Mouse (Mus musculus) CH12.LX (cell line): ENCODE results near the gene Iqgap1.

Experiments used
- BHLHE40 ChIP-seq: IDR thresholded peaks from 2 replicates; pipeline ENCODE4 v1.6.1; 2011; ENCODE audit warnings: mild to moderate bottlenecking, low read depth, low read length, improper control_type of control experiment
- CTCF ChIP-seq, 2 experiments: IDR thresholded peaks in 1 of 2; conservative IDR thresholded peaks in 1 of 2; 2 replicates each; pipeline ENCODE4 v1.5.1; 2011 to 2012; ENCODE audit warnings: low read depth in 2 of 2, low read length in 2 of 2, improper control_type of control experiment in 1 of 2, inconsistent platforms in 1 of 2, mild to moderate bottlenecking in 1 of 2, moderate library complexity in 1 of 2
- ETS1 ChIP-seq: conservative IDR thresholded peaks from 2 replicates; pipeline ENCODE4 v1.6.1; 2012; ENCODE audit warnings: low read depth, mild to moderate bottlenecking, inconsistent platforms, low read length, improper control_type of control experiment, moderate library complexity
- MAFK ChIP-seq: IDR thresholded peaks from 2 replicates; pipeline ENCODE4 v1.6.1; 2011; ENCODE audit warnings: low read length, improper control_type of control experiment; ENCODE audit not compliant: insufficient replicate concordance
- MAX ChIP-seq: IDR thresholded peaks from 2 replicates; pipeline ENCODE4 v1.6.1; 2011; ENCODE audit warnings: low read length, improper control_type of control experiment
- MYC ChIP-seq: IDR thresholded peaks from 2 replicates; pipeline ENCODE4 v1.6.1; 2011; ENCODE audit warnings: low read depth, mild to moderate bottlenecking, improper control_type of control experiment, low read length
- POLR2A ChIP-seq: IDR thresholded peaks from 2 replicates; pipeline ENCODE4 v1.6.1; 2011; ENCODE audit warnings: low read depth, mild to moderate bottlenecking, improper control_type of control experiment, low read length
- POLR2AphosphoS2 ChIP-seq: IDR thresholded peaks from 2 replicates; pipeline ENCODE4 v1.6.1; 2011; ENCODE audit warnings: low read depth, low read length, improper control_type of control experiment
- SIN3A ChIP-seq: IDR thresholded peaks from 2 replicates; pipeline ENCODE4 v1.6.1; 2012; ENCODE audit warnings: low read length, improper control_type of control experiment, inconsistent platforms
- UBTF ChIP-seq: IDR thresholded peaks from 2 replicates; pipeline ENCODE4 v1.6.1; 2012; ENCODE audit warnings: low read depth, mild to moderate bottlenecking, inconsistent platforms, low read length, improper control_type of control experiment, moderate library complexity
- USF1 ChIP-seq: IDR thresholded peaks from 2 replicates; pipeline ENCODE4 v1.6.1; 2014; ENCODE audit warnings: low read depth, mild to moderate bottlenecking, inconsistent platforms, low read length, improper control_type of control experiment
- ZKSCAN1 ChIP-seq: IDR thresholded peaks from 2 replicates; pipeline ENCODE4 v1.6.1; 2012; ENCODE audit warnings: low read depth, inconsistent platforms, low read length, improper control_type of control experiment, borderline replicate concordance
- ZNF384 ChIP-seq: IDR thresholded peaks from 2 replicates; pipeline ENCODE4 v1.6.1; 2012; ENCODE audit warnings: low read depth, low read length, improper control_type of control experiment, inconsistent platforms

DNA sequence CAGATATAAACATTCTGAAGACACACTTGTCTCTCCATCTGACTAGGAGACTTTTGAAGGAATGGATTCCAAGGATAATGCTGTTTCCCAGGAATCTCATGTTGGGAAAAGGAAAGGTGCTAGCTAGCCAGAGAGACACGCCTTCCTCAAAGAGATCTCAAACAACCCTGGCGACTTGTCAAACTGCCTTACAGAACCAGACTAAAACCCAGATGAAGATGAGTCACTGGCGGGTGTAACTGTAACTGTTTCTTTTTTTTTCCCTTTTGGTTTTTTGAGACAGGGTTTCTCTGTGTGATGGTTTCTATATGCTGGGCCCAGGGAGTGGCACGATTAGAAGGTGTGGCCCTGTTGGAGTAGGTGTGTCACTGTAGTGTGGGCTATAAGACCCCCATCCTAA is 15.2 kb upstream of the Iqgap1 start:
- no peak for TF ChIP-seq SIN3A
- TF ChIP-seq CTCF (conservative IDR thresholded peaks at IDR 0.05 in 1 of 2, IDR thresholded peaks at IDR 0.05 in 1 of 2; ENCODE audit: low read depth in 2 of 2, low read length in 2 of 2), result no peak
- no peak for TF ChIP-seq MYC
- no peak for TF ChIP-seq UBTF
- no peak for TF ChIP-seq USF1
- no peak for TF ChIP-seq BHLHE40
- TF ChIP-seq ETS1, result peak; percentile 43; the same call in 1 of the 2 replicates
- no peak for TF ChIP-seq ZKSCAN1
- no peak for TF ChIP-seq POLR2A
- no peak for TF ChIP-seq POLR2AphosphoS2
- no peak for TF ChIP-seq MAX
- peak; percentile 64 for TF ChIP-seq ZNF384
- TF ChIP-seq MAFK, result no peak
